In genomic region chr1:82686328-82686727, GRCm38 (mm10) we compare ENCODE assay signal across 21 mouse cellular contexts.
"Had no signal": no experiment of that assay in that cellular context is flagged by ENCODE, and none has a peak within 500 bp of the region (broad histone marks: within the 10 kb centered on the region; RNA-seq: fewer than 3 reads in every experiment).

No protein-coding gene starts in this region.

- H3K4me1 ChIP-seq: intestine, embryonic 15.5 days; kidney, embryonic 15.5 days; limb, embryonic 10.5 days; limb, embryonic 13.5 days; lung, embryonic 15.5 days; stomach, embryonic 15.5 days had no signal

- ATAC-seq: intestine, embryonic 15.5 days had no signal

- H3K4me2 ChIP-seq: intestine, embryonic 15.5 days; kidney, embryonic 15.5 days; limb, embryonic 13.5 days; lung, embryonic 15.5 days; midbrain, embryonic 11.5 days; stomach, embryonic 15.5 days had no signal

- H3K36me3 ChIP-seq: intestine, embryonic 15.5 days; kidney, embryonic 15.5 days; limb, embryonic 10.5 days; limb, embryonic 13.5 days; lung, embryonic 15.5 days; stomach, embryonic 15.5 days had no signal

- DNase-seq: kidney, adult 11 months; kidney, adult 8-10 months; kidney, postnatal 14 days; kidney, postnatal 4 days; lung, adult 18-20 months; lung, postnatal 10 days; lung, postnatal 4 days; midbrain, embryonic 14.5 days; right cerebral cortex, postnatal 14 days; right cerebral cortex, postnatal 4 days; spleen, adult 18-20 months; thymus, adult 18-20 months; thymus, postnatal 14 days; thymus, postnatal 4 days had no signal

- H3K27me3 ChIP-seq: intestine, embryonic 15.5 days; kidney, embryonic 15.5 days; limb, embryonic 13.5 days; lung, embryonic 15.5 days; stomach, embryonic 15.5 days had no signal

- H3K27ac ChIP-seq: intestine, embryonic 15.5 days; kidney, embryonic 15.5 days; limb, embryonic 10.5 days; limb, embryonic 13.5 days; lung, embryonic 15.5 days; stomach, embryonic 15.5 days had no signal

- H3K9ac ChIP-seq: intestine, embryonic 15.5 days; kidney, embryonic 15.5 days; limb, embryonic 13.5 days; lung, embryonic 15.5 days; stomach, embryonic 15.5 days had no signal

- H3K4me3 ChIP-seq: intestine, embryonic 15.5 days; kidney, embryonic 15.5 days; limb, embryonic 10.5 days; limb, embryonic 13.5 days; lung, embryonic 15.5 days; stomach, embryonic 15.5 days had no signal

- H3K9me3 ChIP-seq: intestine, embryonic 15.5 days; kidney, embryonic 15.5 days; limb, embryonic 10.5 days; limb, embryonic 13.5 days; lung, embryonic 15.5 days; stomach, embryonic 15.5 days had no signal
